Mouse (Mus musculus) bone marrow macrophage, adult 2 months (primary cell): Measurements from ENCODE around the gene Slfn5. TPM values are rescaled to one million over a fixed set of nuclear protein-coding genes. Genes with fewer than 3 reads are reported as not detected.
"Not testable (repeated sequence)": the region's sequence is repeated elsewhere in the genome, so short reads cannot be mapped to it uniquely, and the experiment has no call there.

Experiments
- H3K27ac ChIP-seq: 2 replicates; pipeline ENCODE4 v1.5.1; 2012; ENCODE audit warnings: low read depth, low read length; ENCODE audit not compliant: insufficient read depth
- H3K4me1 ChIP-seq: 2 replicates; pipeline ENCODE4 v1.6.1; 2012; ENCODE audit warnings: low read length; ENCODE audit not compliant: control insufficient read depth, insufficient read depth
- H3K4me3 ChIP-seq: 2 replicates; pipeline ENCODE4 v1.5.1; 2012; ENCODE audit warnings: mild to moderate bottlenecking, low read length, moderate library complexity; ENCODE audit not compliant: insufficient read depth
- CTCF ChIP-seq: IDR thresholded peaks from 2 replicates; pipeline ENCODE4 v1.5.1; 2012; ENCODE audit warnings: low read depth, mild to moderate bottlenecking, low read length, moderate library complexity
- POLR2A ChIP-seq: IDR thresholded peaks from 2 replicates; pipeline ENCODE4 v1.6.1; 2012; ENCODE audit warnings: mild to moderate bottlenecking, low read depth, low read length, borderline replicate concordance
- polyA plus RNA-seq: library from polyadenylated mRNA; stranded (reverse); fragments of >200 nt; gene quantifications from 2 replicates; pipeline ENCODE4 v1.2.4, GENCODE M21; 2012; ENCODE audit not compliant: missing spikeins, insufficient read depth, insufficient read length

The Slfn5 gene
- polyA plus RNA-seq, 1 experiment: 116 TPM

GRCm38 (mm10) chr11:82970712-82971589, 19.8 kb downstream of the Slfn5 start:
- no peak overlapping the region for H3K27ac ChIP-seq
- peaks cover 9% of the 10 kb centered on the region for H3K4me1 ChIP-seq
- no peak overlapping the region for H3K4me3 ChIP-seq
- no peak for TF ChIP-seq POLR2A
- no peak for TF ChIP-seq CTCF

GRCm38 (mm10) chr11:82971590-82971974, 20.4 kb downstream of the Slfn5 start:
- no peak overlapping the region for H3K4me3 ChIP-seq
- TF ChIP-seq POLR2A (no peak), CTCF (no peak)
- peaks cover 9% of the 10 kb centered on the region for H3K4me1 ChIP-seq
- H3K27ac ChIP-seq: no peak overlapping the region

GRCm38 (mm10) chr11:82973916-82974315, 22.8 kb downstream of the Slfn5 start:
- H3K27ac ChIP-seq: no peak overlapping the region
- no peak overlapping the region for H3K4me3 ChIP-seq

GRCm38 (mm10) chr11:82982409-82982808, 31.3 kb downstream of the Slfn5 start:
- H3K4me1 ChIP-seq, H3K4me3 ChIP-seq, H3K27ac ChIP-seq: not testable (repeated sequence)

More at GRCm38 (mm10) chr11:82973916-82974315, 22.8 kb downstream of the Slfn5 start:
- TF ChIP-seq POLR2A (no peak), CTCF (no peak)
- H3K4me1 ChIP-seq: peaks cover 9% of the 10 kb centered on the region

- Histone ChIP-seq H3K4me3 (no peak overlapping the region), H3K4me1 (peaks cover 6% of the 10 kb centered on the region; the same call in 1 of the 2 replicates), H3K27ac (no peak overlapping the region)
- TF ChIP-seq CTCF: no peak
- no peak for TF ChIP-seq POLR2A
Measured at GRCm38 (mm10) chr11:82983193-82983592, 32.0 kb downstream of the Slfn5 start.

GRCm38 (mm10) chr11:82987621-82988020, 36.5 kb downstream of the Slfn5 start:
- Histone ChIP-seq H3K4me1 (peaks cover 14% of the 10 kb centered on the region), H3K4me3 (no peak overlapping the region), H3K27ac (no peak overlapping the region)
- TF ChIP-seq POLR2A: no peak
- TF ChIP-seq CTCF: no peak

- H3K4me3 ChIP-seq: no peak overlapping the region
- H3K4me1 ChIP-seq: peaks cover 21% of the 10 kb centered on the region
- H3K27ac ChIP-seq: no peak overlapping the region
- TF ChIP-seq POLR2A: no peak
- no peak for TF ChIP-seq CTCF
Measured at GRCm38 (mm10) chr11:82989357-82989756, 38.2 kb downstream of the Slfn5 start.

- Histone ChIP-seq H3K27ac (peak overlapping the region; percentile 72), H3K4me3 (peak overlapping the region; percentile 70), H3K4me1 (peaks cover 18% of the 10 kb centered on the region)
Measured at GRCm38 (mm10) chr11:82990612-82991385, 39.6 kb downstream of the Slfn5 start.

- H3K27ac ChIP-seq: peak within 1 kb of the TSS; percentile 72
- H3K4me3 ChIP-seq: peak within 1 kb of the TSS; percentile 70
- H3K4me1 ChIP-seq: peaks cover 15% of the 10 kb centered on the region
- no peak for TF ChIP-seq POLR2A
- TF ChIP-seq CTCF: no peak; the same call in 1 of the 2 replicates
Measured at GRCm38 (mm10) chr11:82991469-82992166, 40.5 kb downstream of the Slfn5 start, which contains the start of gene Slfn9. Slfn9 (minus strand) TSS chr11:82991830.
